Mouse (Mus musculus): ENCODE data around the gene Cntn5. TPM values are rescaled to one million over a fixed set of nuclear protein-coding genes. Genes with fewer than 3 reads are reported as not detected.

The Cntn5 gene
- 30.9 and 37.0 TPM in 2 replicates for polyA plus RNA-seq (2014; fragmentation: Nextera tagmentation; extraction: Ambion mirVana)

- 3% methylated on average over 27 of the region's 28 CpGs for WGBS
Measured at GRCm38 (mm10) chr9:10904616-10905363, at the start of gene Cntn5. TSS of gene Cntn5 (minus strand) at chr9:10904775.

GRCm38 (mm10) chr9:10950470-10950869 lies 45.9 kb upstream of the Cntn5 start:
- no peak overlapping the region for H3K27ac ChIP-seq (ENCODE audit: low read depth, low read length)
- no peaks in the 10 kb centered on the region for H3K36me3 ChIP-seq (ENCODE audit: control insufficient read depth, insufficient read depth, low read length)
- no peaks in the 10 kb centered on the region for H3K9me3 ChIP-seq (ENCODE audit: control insufficient read depth, low read length)
- no peak for ATAC-seq (ENCODE audit: low read depth)
- no peak overlapping the region for H3K4me2 ChIP-seq (ENCODE audit: low read depth, low read length)
- H3K4me3 ChIP-seq (ENCODE audit: low read depth, low read length), result no peak overlapping the region
- no peaks in the 10 kb centered on the region for H3K4me1 ChIP-seq (ENCODE audit: control insufficient read depth, insufficient read depth, low read length)
- H3K27me3 ChIP-seq (ENCODE audit: control insufficient read depth, insufficient read depth, low read length), result no peaks in the 10 kb centered on the region
- H3K9ac ChIP-seq (replicated peaks; ENCODE audit: low read depth, low read length), result no peak overlapping the region

More at GRCm38 (mm10) chr9:10904616-10905363, at the start of gene Cntn5:
- H3K36me3 ChIP-seq (ENCODE audit: control insufficient read depth, insufficient read depth, low read length), result no peaks in the 10 kb centered on the region
- peak within 1 kb of the TSS; percentile 49 for H3K4me3 ChIP-seq (ENCODE audit: low read depth, low read length)
- peak within 1 kb of the TSS; percentile 71 for H3K4me2 ChIP-seq (ENCODE audit: low read depth, low read length)
- H3K4me1 ChIP-seq (ENCODE audit: control insufficient read depth, insufficient read depth, low read length), result 0 out of 2 replicates have a peak, but pooled peaks cover 4% of the 10 kb centered on the region
- peak within 1 kb of the TSS; percentile 73 for H3K27ac ChIP-seq (ENCODE audit: low read depth, low read length)
- no peaks in the 10 kb centered on the region for H3K27me3 ChIP-seq (ENCODE audit: control insufficient read depth, insufficient read depth, low read length)
- ATAC-seq (ENCODE audit: low read depth), result peak; percentile 93
- no peaks in the 10 kb centered on the region for H3K9me3 ChIP-seq (ENCODE audit: control insufficient read depth, low read length)
- H3K9ac ChIP-seq (replicated peaks; ENCODE audit: low read depth, low read length), result peak within 1 kb of the TSS; percentile 61

GRCm38 (mm10) chr9:10909573-10909972 lies 5.0 kb upstream of the Cntn5 start:
- Histone ChIP-seq H3K27ac (ENCODE audit: low read depth, low read length) (no peak overlapping the region), H3K4me2 (ENCODE audit: low read depth, low read length) (no peak overlapping the region), H3K4me1 (ENCODE audit: control insufficient read depth, insufficient read depth, low read length) (0 out of 2 replicates have a peak, but pooled peaks cover 4% of the 10 kb centered on the region), H3K9ac (replicated peaks; ENCODE audit: low read depth, low read length) (no peak overlapping the region), H3K27me3 (ENCODE audit: control insufficient read depth, insufficient read depth, low read length) (no peaks in the 10 kb centered on the region), H3K36me3 (ENCODE audit: control insufficient read depth, insufficient read depth, low read length) (no peaks in the 10 kb centered on the region), H3K9me3 (ENCODE audit: control insufficient read depth, low read length) (no peaks in the 10 kb centered on the region; the same call in 1 of the 2 replicates), H3K4me3 (ENCODE audit: low read depth, low read length) (no peak overlapping the region)
- ATAC-seq (ENCODE audit: low read depth), result peak; percentile 53; the same call in 1 of the 2 replicates
- WGBS, result 25% methylated on average over 5 of the region's 5 CpGs

- Histone ChIP-seq H3K36me3 (ENCODE audit: control insufficient read depth, insufficient read depth, low read length) (no peaks in the 10 kb centered on the region), H3K4me2 (ENCODE audit: low read depth, low read length) (no peak overlapping the region), H3K9ac (replicated peaks; ENCODE audit: low read depth, low read length) (no peak overlapping the region), H3K4me3 (ENCODE audit: low read depth, low read length) (no peak overlapping the region), H3K9me3 (ENCODE audit: control insufficient read depth, low read length) (no peaks in the 10 kb centered on the region), H3K4me1 (ENCODE audit: control insufficient read depth, insufficient read depth, low read length) (0 out of 2 replicates have a peak, but pooled peaks cover 4% of the 10 kb centered on the region), H3K27ac (ENCODE audit: low read depth, low read length) (0 out of 2 replicates have a peak overlapping the region, but pooled peaks have one; percentile 28), H3K27me3 (ENCODE audit: control insufficient read depth, insufficient read depth, low read length) (no peaks in the 10 kb centered on the region)
- peak; percentile 8; the same call in 1 of the 2 replicates for ATAC-seq (ENCODE audit: low read depth)
- WGBS, result 60% methylated on average over 9 of the region's 9 CpGs
Measured at GRCm38 (mm10) chr9:10905696-10906095, 1.1 kb upstream of the Cntn5 start.

DNA sequence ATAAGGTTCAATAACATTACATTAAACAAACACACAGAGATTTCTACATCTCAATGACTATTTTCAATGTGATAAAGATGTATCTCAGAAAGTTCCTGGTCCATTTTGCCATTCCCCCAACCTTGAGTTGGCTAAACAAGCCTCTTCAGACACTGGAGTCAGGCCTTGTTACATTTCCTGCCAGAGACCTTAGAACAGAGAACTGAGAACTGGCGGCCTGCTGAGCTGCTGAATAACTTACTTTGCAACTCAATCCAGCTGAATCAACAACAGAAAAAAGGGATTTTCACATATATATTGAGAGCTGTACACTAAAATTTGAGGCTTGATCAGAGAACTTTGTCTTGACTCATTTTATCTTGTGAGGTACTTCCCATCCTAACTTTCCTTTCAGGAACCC lies 24.8 kb downstream of the Cntn5 start:
- H3K27ac ChIP-seq (ENCODE audit: low read depth, low read length), result no peak overlapping the region
- H3K4me2 ChIP-seq (ENCODE audit: low read depth, low read length), result no peak overlapping the region
- no peak overlapping the region for H3K9ac ChIP-seq (replicated peaks; ENCODE audit: low read depth, low read length)
- ATAC-seq (ENCODE audit: low read depth), result no peak
- H3K9me3 ChIP-seq (ENCODE audit: control insufficient read depth, low read length), result no peaks in the 10 kb centered on the region
- H3K4me1 ChIP-seq (ENCODE audit: control insufficient read depth, insufficient read depth, low read length), result no peaks in the 10 kb centered on the region
- WGBS, result 70% methylated on average over 1 of the region's 1 CpGs
- H3K4me3 ChIP-seq (ENCODE audit: low read depth, low read length), result no peak overlapping the region
- no peaks in the 10 kb centered on the region for H3K27me3 ChIP-seq (ENCODE audit: control insufficient read depth, insufficient read depth, low read length)
- no peaks in the 10 kb centered on the region for H3K36me3 ChIP-seq (ENCODE audit: control insufficient read depth, insufficient read depth, low read length)

DNA sequence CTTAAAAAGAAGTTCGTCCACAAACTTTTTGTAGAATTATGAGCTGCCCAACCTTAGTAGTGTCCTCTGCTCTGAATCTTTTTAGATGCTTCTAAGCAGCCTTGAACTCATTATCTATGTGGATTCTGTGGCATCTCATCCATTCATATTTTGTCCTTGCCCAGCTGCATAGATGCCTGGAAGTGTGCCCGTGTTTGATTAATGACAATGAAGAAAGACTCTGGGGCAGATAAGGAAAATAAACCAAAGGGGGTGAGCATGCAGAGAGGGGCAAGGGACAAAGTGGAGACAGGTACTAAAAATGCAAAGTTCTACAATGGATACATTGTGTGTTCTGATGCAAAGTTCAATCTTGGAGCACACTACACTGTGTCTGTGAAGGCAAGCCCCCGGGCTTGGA lies 30.7 kb downstream of the Cntn5 start:
- no peaks in the 10 kb centered on the region for H3K36me3 ChIP-seq (ENCODE audit: control insufficient read depth, insufficient read depth, low read length)
- H3K27ac ChIP-seq (ENCODE audit: low read depth, low read length), result no peak overlapping the region
- H3K27me3 ChIP-seq (ENCODE audit: control insufficient read depth, insufficient read depth, low read length), result no peaks in the 10 kb centered on the region
- no peaks in the 10 kb centered on the region for H3K9me3 ChIP-seq (ENCODE audit: control insufficient read depth, low read length)
- no peak overlapping the region for H3K4me2 ChIP-seq (ENCODE audit: low read depth, low read length)
- no peak overlapping the region for H3K9ac ChIP-seq (replicated peaks; ENCODE audit: low read depth, low read length)
- ATAC-seq (ENCODE audit: low read depth), result no peak
- WGBS, result 83% methylated on average over 3 of the region's 3 CpGs
- no peaks in the 10 kb centered on the region for H3K4me1 ChIP-seq (ENCODE audit: control insufficient read depth, insufficient read depth, low read length)
- no peak overlapping the region for H3K4me3 ChIP-seq (ENCODE audit: low read depth, low read length)

DNA sequence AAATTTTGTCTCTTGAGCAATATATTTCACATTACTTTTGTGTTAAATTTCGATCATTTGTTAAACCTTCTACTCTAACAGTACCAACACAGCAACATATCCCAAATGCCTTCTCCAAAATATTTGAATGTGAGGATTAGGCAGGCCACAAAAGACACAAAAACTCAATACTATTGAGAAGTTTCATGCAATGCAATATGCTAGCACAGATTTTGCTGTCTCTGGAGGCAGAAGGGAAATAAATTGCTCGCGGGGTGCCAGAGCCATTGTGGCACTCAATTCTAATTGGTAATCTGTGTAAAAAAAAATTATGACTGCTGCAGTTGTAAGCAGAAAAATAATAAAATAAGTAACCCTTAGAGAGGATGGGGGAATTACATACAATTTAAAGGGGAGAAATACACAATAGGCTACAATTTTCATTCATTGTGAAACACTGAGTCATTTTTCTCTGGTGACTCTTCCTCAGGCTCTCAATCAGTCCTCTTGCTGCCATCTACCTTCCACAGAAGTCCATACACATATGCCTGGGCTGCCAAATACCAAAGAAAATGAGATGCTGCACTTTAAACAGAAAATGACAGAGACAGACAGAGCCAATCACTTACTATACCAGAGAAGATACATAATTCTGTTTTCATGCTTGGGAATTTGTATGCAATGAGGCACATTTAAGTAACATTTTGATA lies 48.2 kb downstream of the Cntn5 start:
- WGBS, result 67% methylated on average over 3 of the region's 3 CpGs
- Histone ChIP-seq H3K9ac (replicated peaks; ENCODE audit: low read depth, low read length) (no peak overlapping the region), H3K4me2 (ENCODE audit: low read depth, low read length) (no peak overlapping the region), H3K36me3 (ENCODE audit: control insufficient read depth, insufficient read depth, low read length) (no peaks in the 10 kb centered on the region), H3K4me1 (ENCODE audit: control insufficient read depth, insufficient read depth, low read length) (no peaks in the 10 kb centered on the region), H3K27ac (ENCODE audit: low read depth, low read length) (no peak overlapping the region), H3K9me3 (ENCODE audit: control insufficient read depth, low read length) (no peaks in the 10 kb centered on the region), H3K4me3 (ENCODE audit: low read depth, low read length) (no peak overlapping the region), H3K27me3 (ENCODE audit: control insufficient read depth, insufficient read depth, low read length) (no peaks in the 10 kb centered on the region)
- ATAC-seq (ENCODE audit: low read depth), result peak; percentile 83

DNA sequence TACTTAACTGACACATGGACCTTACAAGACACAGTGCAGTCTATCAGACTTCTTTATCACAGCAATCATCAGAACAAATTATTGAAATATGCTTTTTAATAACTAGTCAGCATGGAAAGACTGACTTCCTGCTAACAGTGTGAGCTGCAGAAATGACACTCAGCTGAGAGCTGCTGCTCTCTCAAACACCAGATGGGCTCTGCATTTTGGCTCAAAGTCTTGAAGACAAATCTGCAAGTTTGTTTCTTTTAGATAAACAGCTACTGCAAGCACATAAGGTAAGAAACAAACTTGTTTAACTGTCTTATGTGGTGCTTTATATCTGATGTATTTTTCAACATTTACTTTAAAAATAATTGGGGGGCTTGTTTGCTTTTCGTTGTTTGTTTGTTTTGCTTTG lies 87.9 kb downstream of the Cntn5 start:
- H3K9ac ChIP-seq (replicated peaks; ENCODE audit: low read depth, low read length), result no peak overlapping the region
- no peaks in the 10 kb centered on the region for H3K4me1 ChIP-seq (ENCODE audit: control insufficient read depth, insufficient read depth, low read length)
- H3K27ac ChIP-seq (ENCODE audit: low read depth, low read length), result no peak overlapping the region
- no peak overlapping the region for H3K4me3 ChIP-seq (ENCODE audit: low read depth, low read length)
- no peak overlapping the region for H3K4me2 ChIP-seq (ENCODE audit: low read depth, low read length)
- 92% methylated on average over 1 of the region's 1 CpGs for WGBS
- H3K9me3 ChIP-seq (ENCODE audit: control insufficient read depth, low read length), result no peaks in the 10 kb centered on the region
- no peaks in the 10 kb centered on the region for H3K36me3 ChIP-seq (ENCODE audit: control insufficient read depth, insufficient read depth, low read length)
- H3K27me3 ChIP-seq (ENCODE audit: control insufficient read depth, insufficient read depth, low read length), result no peaks in the 10 kb centered on the region
- no peak for ATAC-seq (ENCODE audit: low read depth)

GRCm38 (mm10) chr9:10797158-10797557 lies 107.4 kb downstream of the Cntn5 start:
- no peak for ATAC-seq (ENCODE audit: low read depth)
- H3K27me3 ChIP-seq (ENCODE audit: control insufficient read depth, insufficient read depth, low read length), result no peaks in the 10 kb centered on the region
- WGBS, result 74% methylated on average over 1 of the region's 1 CpGs
- H3K9ac ChIP-seq (replicated peaks; ENCODE audit: low read depth, low read length), result no peak overlapping the region
- H3K27ac ChIP-seq (ENCODE audit: low read depth, low read length), result no peak overlapping the region
- H3K9me3 ChIP-seq (ENCODE audit: control insufficient read depth, low read length), result no peaks in the 10 kb centered on the region
- H3K4me3 ChIP-seq (ENCODE audit: low read depth, low read length), result no peak overlapping the region
- no peak overlapping the region for H3K4me2 ChIP-seq (ENCODE audit: low read depth, low read length)
- no peaks in the 10 kb centered on the region for H3K4me1 ChIP-seq (ENCODE audit: control insufficient read depth, insufficient read depth, low read length)
- no peaks in the 10 kb centered on the region for H3K36me3 ChIP-seq (ENCODE audit: control insufficient read depth, insufficient read depth, low read length)
